Mouse (Mus musculus) adrenal gland, postnatal 10 days (tissue): ENCODE results near the gene Zbtb42. TPM values are rescaled to one million over a fixed set of nuclear protein-coding genes. Genes with fewer than 3 reads are reported as not detected.

Source experiments
- DNase-seq: peaks from one replicate; pipeline ENCODE4 v3.0.0; 2021; ENCODE audit warnings: mixed read lengths
- total RNA-seq, 2 experiments: library from RNA; stranded (reverse); gene quantifications; 2 replicates each; pipeline ENCODE4 v1.2.3; 2021

Gene Zbtb42
- total RNA-seq, 2 experiments from 2014 or later: 3.9 to 5.5 TPM

GRCm38 (mm10) chr12:112688458-112688857, 9.8 kb downstream of the Zbtb42 start:
- DNase-seq: no peak

DNA sequence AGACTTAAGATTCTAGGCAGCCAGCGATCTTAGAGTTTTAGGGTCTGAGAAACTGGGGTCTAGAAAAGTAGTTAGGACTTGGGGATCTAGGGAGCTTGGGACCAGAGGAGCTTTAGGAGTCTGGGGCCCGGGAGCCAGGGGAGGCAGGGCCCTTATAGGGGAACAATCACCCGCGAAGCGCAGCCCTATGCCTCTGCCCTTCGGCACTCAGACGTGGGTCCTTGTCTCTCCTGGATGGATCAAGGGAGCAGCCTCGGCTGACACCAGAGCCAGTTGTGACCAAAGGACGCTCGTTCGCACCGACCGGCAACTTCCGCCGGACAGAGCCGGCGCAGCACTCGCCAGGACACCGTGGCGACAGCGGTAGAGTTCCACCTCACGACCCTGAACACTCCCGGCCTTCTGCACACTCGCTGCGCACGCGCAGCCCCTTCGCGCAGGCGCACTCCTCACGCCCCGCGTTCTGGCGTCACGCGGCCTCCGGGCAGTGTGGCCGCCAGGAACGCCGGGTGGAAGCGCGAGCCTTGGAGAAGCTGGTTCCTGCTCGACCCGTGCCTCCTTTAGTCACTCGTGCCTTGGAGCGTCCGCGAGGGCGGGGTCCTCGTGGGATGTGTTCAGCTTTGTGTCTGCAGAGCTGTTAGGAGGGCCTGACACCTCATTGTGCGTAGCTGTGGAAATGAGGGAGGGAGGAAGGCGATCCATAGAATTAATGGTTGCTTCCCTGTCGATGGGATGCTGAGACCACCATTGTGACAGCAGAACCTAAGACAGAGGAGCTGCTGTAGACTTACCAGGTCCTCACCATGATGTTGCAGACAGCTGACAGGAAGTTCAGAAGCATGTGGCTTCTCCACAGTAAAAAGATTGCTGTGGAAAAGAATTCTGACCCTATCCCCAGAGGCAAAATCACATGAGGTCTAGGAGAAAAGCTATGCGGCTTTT, 14.8 kb downstream of the Zbtb42 start:
- DNase-seq: peak; percentile 98

DNA sequence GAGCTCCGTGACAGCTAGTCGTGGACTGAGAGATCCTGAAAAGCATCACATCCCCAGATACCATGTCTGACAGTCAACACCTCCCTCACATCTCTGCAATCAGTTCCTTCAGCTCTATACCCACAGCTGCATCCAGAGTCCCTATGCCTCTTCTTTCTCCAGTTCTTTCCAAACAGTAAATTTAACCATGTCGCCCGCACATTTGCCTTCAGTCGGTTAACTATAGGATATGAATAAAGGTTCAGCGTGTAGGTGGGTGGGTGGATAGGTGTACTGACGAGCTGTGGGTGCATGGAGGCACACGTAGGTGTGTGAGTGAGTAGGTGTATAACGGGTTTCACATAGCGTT, 15.5 kb downstream of the Zbtb42 start:
- no peak for DNase-seq

DNA sequence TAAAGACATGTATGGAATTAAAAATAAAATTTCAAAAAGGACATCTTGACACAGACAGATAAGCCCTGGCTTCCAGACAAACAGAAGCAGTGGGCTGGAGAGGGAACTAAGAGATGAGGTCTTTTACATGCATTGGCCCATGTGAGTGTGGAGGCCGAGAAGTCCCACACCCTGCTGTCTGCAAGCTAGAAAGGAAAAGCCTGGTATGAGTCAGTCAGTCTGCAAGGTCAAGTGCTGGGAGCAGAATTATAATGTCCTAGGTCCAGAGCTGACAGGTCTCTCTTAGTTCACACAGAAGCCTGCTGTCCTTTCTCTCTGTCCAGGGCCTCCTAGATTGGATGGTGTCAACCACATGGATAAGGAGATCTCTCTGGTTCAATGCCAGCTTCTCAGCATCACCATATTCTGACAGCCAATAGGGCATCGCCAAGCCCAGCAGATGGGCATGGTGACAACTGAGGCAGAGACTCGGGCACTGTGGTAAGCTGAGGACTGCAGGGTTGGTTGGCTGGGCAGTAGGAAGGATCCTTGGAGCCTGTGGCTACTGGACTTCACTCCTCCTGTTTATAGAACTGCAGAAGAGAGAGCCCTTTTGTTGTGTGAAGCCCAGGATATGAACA, 18.3 kb downstream of the Zbtb42 start:
- DNase-seq: no peak

DNA sequence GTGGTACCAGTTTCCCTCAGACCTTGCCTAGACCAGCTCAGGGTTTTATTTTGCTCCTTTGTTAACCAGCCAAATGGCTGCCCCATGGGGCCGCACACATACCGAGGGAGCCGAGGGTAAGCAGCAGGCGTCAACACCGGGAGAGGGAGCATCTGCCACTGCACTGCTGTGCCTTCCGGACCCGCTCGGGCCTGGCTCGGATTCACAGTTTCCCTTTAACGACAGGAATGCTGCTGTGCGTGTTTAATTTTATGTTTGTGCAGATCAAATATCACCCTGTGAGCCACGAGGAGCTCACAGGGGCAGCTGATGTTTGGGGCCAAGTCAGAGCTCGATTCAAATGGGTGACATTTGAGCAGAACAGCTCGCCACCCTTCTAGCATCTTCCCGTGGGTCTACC, 21.9 kb downstream of the Zbtb42 start:
- DNase-seq: no peak

DNA sequence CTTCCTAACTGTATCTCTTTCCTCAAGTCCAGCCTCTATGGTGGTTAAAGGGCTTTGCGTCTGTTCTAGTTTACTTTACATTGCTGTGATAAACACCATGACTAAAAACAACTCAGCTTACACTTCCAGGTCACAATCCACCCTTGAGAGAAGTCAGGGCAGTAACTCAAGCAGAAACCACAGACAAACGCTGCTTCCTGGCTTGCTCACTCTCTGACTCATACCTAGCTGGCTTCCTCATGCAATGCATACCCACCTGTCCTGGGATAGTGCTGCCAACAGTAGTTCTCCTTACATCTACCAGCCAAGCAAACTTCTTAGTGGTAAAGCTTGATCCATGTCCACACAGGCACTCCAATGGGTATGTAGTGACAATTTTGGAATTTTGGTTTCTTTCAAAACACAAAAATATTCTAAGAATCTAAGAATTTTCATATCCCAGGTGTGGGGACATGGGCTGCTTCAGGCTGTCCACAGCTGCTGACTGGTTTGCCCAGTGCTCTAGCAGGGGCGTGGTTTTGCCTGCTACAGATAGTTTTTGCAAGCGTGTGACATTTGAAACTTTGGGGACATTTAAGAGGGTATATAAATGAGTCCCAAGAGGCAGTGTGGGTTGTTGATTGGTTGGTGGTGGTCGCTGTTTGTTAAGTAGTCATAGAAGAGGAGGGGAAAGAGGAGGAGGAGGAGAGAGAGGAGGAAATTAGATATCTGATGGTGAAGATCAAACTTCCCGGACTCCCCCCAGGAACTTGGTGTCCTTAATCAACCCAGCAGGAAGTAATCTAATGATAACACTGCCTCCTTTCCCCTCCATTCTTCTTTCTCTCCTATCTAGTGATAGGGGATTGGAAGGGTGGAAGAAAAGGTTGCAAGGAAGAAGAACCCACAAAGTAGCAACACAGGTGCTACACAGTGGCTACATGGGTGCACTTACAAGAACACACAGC, 24.0 kb downstream of the Zbtb42 start:
- no peak for DNase-seq

DNA sequence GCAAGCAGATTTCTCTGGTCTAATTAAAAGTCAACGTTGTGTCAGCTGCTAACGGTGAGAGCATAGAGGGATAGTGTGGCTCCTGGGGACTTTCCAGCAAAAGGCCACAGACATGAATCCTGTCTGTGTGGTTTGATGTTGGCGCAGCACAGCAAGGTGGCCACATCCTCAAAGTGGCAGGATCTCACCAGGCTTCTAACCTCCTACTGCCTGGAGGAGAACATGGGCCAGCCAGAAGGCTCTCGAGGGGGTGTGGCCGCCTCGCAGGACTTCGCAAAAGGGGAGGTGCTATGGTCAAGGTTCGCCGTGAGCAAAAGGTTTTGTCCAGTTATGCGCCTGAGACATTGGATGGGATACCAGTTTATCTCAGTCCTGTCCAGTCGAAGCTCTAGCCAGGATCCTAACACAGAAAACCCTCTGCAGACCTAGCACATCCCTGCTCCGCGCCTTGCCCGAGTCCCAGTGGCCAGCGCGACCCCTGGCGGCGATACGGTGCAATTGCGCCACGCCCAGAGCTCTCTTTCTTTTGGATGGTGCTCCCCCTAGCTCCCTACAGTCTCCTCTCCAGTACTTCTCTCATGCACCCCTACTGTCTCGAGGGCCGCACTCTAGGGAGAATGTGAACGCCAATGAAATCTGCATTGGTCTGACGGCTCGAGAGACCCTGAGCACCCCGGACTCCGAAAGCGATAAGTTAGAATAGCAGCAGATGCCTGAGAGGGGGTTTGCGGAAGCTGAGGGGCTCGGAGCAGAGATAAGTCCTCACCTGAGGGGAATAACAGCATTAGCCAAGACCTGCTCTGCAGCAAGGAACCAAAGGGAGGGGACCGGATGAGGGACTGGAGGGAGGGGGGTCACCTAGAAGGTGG, 28.3 kb downstream of the Zbtb42 start:
- peak; percentile 94 for DNase-seq

- no peak for DNase-seq
Measured at GRCm38 (mm10) chr12:112707573-112707869, 28.9 kb downstream of the Zbtb42 start.

DNA sequence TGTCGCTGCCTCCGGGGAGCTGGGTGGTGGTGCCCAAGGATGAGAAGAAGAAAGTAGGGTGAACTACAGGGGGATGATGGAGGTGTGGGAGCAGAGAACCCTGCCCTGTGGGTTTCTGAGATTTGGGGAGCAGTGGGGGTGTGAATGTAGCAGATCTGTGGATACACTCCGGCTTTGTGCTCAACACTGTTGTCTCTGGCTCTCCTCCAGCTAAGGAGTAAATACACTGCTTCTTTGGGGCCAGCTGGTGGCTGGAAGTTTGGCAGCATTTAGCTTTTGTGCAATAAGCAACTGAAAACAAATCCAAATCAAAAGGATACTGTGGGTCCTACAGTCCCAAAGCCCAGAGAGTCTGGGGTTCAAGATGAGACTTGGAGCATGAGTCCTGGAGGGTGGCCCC, 35.4 kb downstream of the Zbtb42 start:
- DNase-seq: no peak

GRCm38 (mm10) chr12:112717140-112717539, 38.5 kb downstream of the Zbtb42 start:
- peak; percentile 71 for DNase-seq

DNA sequence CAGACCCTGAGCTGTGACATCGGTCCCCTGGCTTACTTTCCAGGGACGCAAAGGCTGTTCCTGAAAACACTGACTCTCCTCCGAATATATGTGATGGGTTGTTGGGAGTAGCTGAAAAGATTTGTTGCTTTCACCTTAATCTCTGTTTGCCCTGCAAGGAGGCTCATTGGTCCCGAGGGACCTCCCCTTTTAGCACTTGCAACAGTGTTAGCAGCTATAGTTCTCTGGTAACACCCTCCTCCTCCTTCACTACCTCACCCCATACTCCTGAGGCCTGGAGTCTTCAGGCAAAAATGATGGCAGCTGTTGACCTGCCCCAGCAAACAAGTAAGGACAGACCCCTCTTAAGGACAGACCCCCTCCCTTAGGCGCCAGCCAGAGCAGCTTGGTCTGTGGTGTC, 40.4 kb downstream of the Zbtb42 start:
- no peak for DNase-seq

- DNase-seq: no peak
Measured at GRCm38 (mm10) chr12:112720216-112720615, 41.6 kb downstream of the Zbtb42 start, which contains the start of gene Cep170b. Gene Cep170b, plus strand, starts transcription at chr12:112720455.

DNA sequence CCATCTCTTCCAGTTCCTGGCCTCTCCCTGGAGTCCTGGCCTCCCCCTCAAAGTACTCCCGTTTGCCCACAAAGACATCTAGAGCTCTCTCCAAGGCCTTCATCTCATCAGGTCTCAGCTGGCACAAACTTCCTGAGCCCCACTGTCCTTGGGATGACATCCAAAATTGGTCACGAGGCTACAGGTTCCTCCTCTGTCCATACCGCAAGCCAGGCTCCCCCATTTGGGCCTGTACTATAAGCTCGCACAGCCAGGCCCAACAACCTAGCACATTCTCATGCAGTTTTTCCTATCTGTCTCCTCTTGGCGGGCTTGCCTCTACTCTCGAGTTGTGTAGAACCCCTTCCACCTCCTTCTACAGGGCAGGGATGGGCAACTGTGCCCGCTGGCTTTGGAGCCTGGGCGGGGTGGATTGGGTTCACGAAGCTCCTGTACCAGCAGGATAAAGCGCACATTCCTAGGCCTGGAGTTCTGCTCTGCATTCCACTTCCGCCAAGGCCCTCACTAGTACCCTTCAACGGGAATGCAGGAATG, 42.3 kb downstream of the Zbtb42 start:
- peak; percentile 60 for DNase-seq

DNA sequence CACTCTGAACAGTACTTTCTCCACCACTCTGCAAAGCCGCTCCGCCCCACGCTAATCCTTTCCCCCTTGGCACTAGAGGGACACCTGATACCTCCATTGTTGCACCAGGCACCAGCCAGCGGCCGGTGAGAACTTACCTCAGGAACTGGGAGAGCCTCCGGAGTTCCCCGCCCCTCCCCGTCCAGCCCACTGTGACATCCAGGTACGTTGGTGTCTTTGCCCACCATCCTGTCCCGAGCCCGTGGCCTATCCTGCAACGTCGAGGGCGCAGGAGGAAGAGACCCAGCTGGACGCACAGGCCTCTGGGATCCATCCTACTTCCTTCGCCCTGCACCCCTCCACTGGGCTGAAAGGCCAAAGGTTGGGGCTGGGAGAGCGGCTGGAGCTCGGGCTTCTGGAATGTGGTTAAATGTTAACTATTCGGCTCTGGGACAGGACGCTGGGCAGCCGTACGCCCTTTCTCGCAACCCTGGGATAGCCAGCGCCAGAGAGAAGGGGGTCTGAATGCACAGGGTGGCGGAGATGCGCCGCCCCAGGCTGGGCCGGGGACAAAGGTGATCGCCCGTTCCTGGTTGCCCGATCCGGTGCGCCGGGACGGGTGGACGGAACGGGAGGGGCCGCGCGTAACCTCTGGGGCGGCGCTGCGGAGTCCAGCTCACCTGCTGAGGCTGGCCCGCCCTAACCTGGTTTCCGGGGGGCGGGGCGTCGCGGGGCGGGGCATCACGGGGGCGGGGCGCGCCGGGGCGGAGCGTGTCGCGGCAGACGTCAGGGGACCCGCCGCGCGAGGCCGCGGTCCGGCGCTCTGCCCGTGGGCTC, 43.0 kb downstream of the Zbtb42 start:
- DNase-seq: peak; percentile 79

DNA sequence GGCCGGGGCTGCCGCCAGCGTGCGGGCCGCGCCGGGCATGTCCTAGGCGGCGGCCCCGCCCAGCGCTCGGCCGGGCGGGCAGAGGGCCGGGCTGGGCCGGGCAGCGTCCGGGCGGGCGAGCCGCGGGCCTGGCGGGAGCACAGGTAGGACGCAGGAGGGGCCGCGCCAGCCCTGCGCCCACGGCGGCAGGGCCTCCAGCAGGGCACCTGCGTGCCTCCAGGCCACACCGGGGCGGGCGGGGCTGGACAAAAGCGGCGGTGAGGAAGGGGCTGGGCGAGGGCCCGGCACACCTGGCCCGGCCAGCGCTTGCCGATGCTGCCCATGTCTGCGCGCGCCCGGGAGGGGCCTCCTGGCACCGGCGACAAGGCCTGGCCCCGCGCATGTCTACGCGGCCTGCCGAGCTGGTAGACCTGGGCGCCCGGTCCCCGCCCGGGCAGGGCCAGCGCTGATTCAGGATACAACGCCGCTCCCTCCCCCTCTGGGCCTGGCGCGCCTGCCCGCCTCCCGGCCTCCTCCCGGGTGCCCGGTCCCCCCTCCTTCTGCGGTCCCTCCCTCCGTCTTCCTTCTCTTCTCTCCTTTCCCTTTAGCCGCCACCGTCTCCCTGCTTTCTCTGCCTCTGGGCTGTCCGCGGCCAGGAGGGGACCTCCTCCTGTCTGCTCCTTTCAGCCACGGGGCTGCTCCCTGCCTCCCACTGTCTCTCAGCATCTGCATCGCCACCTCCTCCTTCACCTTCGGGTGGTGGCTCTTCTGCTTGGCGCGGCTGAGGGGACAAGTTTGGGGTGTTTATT, 43.8 kb downstream of the Zbtb42 start:
- peak; percentile 79 for DNase-seq

DNA sequence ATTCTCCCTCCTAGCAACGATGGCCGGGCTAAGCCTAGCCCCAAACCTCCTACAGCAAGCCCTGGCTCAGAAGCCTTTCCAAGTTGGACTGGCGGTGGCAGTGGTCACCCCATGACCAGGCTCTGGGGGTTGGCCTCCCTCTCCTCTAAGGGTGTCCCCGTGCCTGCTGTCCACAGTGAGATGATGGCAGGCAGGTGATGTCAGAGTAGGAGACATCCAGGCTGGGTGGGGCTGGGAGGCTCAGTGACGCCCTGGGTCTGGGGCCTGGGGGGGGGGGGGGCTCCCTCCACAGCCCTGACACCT, 44.4 kb downstream of the Zbtb42 start:
- DNase-seq: no peak

GRCm38 (mm10) chr12:112723445-112723844, 44.8 kb downstream of the Zbtb42 start:
- no peak for DNase-seq

DNA sequence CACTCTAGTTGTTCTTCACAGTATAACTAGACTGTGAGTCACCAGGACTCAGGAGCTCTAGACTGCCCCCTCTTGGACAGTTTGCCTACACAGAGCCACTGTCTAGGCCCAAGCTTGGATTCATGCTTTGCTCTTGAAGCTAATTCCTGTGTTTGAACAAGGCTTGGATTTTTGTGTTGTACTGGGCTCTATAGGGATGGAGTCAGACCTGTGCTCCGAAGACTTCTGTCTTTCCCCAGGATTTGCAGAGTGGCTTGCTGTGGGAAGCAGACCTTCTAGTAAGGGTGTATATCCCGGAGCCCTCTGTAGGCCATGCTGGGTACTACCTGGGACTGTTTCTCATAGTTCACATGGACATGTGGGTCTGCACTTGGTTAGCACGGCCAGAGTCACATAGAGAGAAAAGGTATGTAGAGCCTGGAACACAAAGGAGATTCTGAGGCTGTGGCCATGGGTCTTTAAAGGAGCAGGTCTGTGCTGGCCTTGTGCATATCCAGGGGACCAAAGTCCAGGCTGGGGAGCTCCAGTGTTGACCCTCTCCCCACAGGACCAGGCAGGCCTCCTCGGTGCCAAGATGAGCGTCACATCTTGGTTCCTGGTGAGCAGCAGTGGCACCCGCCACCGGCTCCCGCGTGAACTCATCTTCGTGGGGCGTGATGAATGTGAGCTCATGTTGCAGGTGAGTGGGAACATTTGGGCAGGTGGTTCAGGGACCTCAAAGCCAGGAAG, 45.6 kb downstream of the Zbtb42 start:
- DNase-seq: peak; percentile 82

GRCm38 (mm10) chr12:112727801-112728200, 49.2 kb downstream of the Zbtb42 start:
- no peak for DNase-seq
